Mouse (Mus musculus) Patski (cell line): ENCODE measurements around the gene Zfp553. TPM values are rescaled to one million over a fixed set of nuclear protein-coding genes. Genes with fewer than 3 reads are reported as not detected.

Experiments
- ATAC-seq: fragments of 100-300 bp; one replicate; pipeline ENCODE4 v1.8.0; 2021
- CTCF ChIA-PET: fragments of 350-600 bp; sonication (Branson Sonifier 250); formaldehyde crosslinking; loops from one replicate; lab custom pipeline; 2022; ENCODE audit warnings: inconsistent platforms; lab: Charles Lee
- POLR2A ChIA-PET: fragments of 350-600 bp; sonication (Branson Sonifier 250); formaldehyde crosslinking; loops from one replicate; lab custom pipeline; 2022; ENCODE audit warnings: antibody characterized with exemption, inconsistent platforms; lab: Charles Lee
- DNase-seq: peaks from one replicate; pipeline ENCODE4 v3.0.0-alpha.2; 2011; ENCODE audit warnings: low read depth, low spot score
- H3K27me3 ChIP-seq: fragments of 371-371 bp; one replicate; pipeline ENCODE4 v1.5.1; 2021
- CTCF ChIP-seq: fragments of 100-300 bp; IDR thresholded peaks from one replicate; pipeline ENCODE4 v1.5.1; 2021
- in situ Hi-C: fragments of 300-500 bp; cut with MboI; formaldehyde crosslinking; loops from 3 replicates; pipeline ENCODE4 v1.11.1; 2018; ENCODE audit warnings: low pct_unique_long_range_greater_than_20kb, mixed read lengths
- polyA plus RNA-seq: library from polyadenylated mRNA; unstranded; gene quantifications from one replicate; pipeline ENCODE4 v1.2.3, GENCODE M21; 2021

Gene Zfp553
- polyA plus RNA-seq, 1 experiment from 2014 or later, result 17.7 TPM

- ChIA-PET POLR2A (interaction anchor here (0.7 to 1.0 kb wide), 2 partner anchors 8 to 380 kb away, joined by 3 read pairs; no protein-coding TSS in a partner anchor), CTCF (no interaction called here)
- DNase-seq (no peak), ATAC-seq (no peak)
- no peak for TF ChIP-seq CTCF
- H3K27me3 ChIP-seq, result no peaks in the 10 kb centered on the region
- in situ Hi-C loops, result no loop called here
Measured at GRCm38 (mm10) chr7:127253341-127253740, 20.5 kb downstream of the Zfp553 start.

DNA sequence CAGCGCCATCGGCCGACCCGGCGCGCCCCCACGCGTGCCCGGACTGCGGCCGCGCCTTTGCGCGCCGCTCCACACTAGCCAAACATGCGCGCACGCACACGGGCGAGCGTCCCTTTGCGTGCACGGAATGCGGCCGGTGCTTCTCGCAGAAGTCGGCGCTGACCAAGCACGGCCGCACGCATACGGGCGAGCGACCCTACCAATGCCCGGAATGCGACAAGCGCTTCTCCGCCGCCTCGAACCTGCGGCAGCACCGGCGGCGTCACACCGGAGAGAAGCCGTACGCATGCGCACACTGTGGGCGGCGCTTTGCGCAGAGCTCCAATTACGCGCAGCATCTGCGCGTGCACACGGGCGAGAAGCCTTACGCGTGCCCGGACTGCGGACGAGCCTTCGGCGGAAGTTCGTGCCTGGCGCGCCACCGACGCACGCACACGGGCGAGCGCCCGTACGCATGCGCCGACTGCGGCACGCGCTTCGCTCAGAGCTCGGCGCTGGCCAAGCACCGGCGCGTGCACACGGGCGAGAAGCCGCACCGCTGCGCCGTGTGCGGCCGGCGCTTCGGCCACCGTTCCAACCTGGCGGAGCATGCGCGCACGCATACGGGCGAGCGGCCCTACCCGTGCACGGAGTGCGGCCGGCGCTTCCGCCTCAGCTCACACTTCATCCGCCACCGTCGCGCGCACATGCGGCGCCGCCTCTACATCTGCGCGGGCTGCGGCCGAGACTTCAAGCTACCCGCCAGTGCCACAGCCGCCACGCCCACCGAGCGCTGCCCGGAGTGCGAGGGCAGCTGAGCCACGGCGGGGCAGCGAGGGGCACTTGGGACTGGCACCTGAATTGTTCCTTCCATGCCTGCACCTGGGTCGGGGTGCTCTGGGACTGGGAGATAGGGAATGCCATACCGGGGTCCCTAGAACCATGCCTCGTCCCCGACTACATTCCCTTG is 21.2 kb downstream of the Zfp553 start:
- no peak for TF ChIP-seq CTCF
- DNase-seq (peak; percentile 71), ATAC-seq (peak; percentile 84)
- in situ Hi-C loops, result no loop called here
- CTCF ChIA-PET, result no interaction called here
- POLR2A ChIA-PET, result interaction anchor here (0.7 to 1.0 kb wide), 3 partner anchors 9 to 381 kb away, joined by 3 to 4 read pairs (median 3); no protein-coding TSS in a partner anchor
- H3K27me3 ChIP-seq, result no peaks in the 10 kb centered on the region

- no peak for DNase-seq
- TF ChIP-seq CTCF, result no peak
- no peak for ATAC-seq
- in situ Hi-C loops, result no loop called here
- H3K27me3 ChIP-seq, result no peaks in the 10 kb centered on the region
- CTCF ChIA-PET, result no interaction called here
- POLR2A ChIA-PET, result interaction anchor here (1.0 kb wide), 1 partner anchor 15 kb away, joined by 4 read pairs; no protein-coding TSS in a partner anchor
Measured at GRCm38 (mm10) chr7:127255008-127255407, 22.1 kb downstream of the Zfp553 start.

DNA sequence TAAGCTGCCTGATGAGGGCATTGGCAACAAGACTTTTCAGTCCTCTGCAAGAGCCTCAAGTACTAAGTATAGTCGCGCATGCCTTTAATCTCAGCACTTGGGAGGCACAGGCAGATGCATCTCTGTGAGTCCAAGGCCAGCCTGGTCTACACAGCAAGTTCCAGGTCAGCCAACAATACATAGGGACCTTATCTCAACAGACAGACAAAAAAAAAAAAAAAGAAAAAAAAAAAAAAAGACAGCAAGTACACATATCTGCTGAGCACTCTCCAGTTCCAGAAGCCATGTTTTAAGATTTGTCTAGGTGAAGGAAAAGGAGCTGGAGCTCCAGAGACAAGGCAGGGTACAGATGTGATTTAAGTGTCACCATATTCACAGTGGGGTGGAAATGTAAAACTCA is 23.1 kb downstream of the Zfp553 start:
- POLR2A ChIA-PET, result interaction anchor here (0.6 to 1.4 kb wide), 2 partner anchors 37 to 215 kb away, joined by 3 to 4 read pairs; no protein-coding TSS in a partner anchor
- ATAC-seq (no peak), DNase-seq (no peak)
- no peak for TF ChIP-seq CTCF
- CTCF ChIA-PET, result no interaction called here
- H3K27me3 ChIP-seq, result no peaks in the 10 kb centered on the region
- in situ Hi-C loops, result no loop called here

DNA sequence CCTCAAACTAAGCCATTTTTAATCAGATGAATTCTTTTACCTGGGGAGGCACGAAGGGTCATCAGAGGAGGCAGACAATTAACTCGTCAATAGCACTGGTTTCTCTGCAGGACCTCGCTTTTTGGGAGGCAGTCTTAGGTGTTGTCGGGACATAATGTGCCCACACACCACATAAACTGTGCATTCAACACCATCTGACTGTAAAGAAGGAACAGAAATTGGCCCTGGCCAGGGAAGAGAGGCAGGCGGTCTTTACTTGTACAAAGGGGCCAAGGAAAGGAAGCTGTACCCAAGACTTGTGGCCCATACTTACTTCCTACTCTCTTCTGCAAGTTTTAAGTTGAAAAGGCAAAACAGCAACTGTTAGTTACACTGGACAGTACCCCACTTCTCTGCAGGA is 23.7 kb downstream of the Zfp553 start:
- DNase-seq (no peak), ATAC-seq (no peak)
- no peaks in the 10 kb centered on the region for H3K27me3 ChIP-seq
- ChIA-PET CTCF (no interaction called here), POLR2A (interaction anchor here (0.6 to 1.4 kb wide), 2 partner anchors 37 to 214 kb away, joined by 3 to 4 read pairs; no protein-coding TSS in a partner anchor)
- in situ Hi-C loops, result no loop called here
- TF ChIP-seq CTCF, result no peak

DNA sequence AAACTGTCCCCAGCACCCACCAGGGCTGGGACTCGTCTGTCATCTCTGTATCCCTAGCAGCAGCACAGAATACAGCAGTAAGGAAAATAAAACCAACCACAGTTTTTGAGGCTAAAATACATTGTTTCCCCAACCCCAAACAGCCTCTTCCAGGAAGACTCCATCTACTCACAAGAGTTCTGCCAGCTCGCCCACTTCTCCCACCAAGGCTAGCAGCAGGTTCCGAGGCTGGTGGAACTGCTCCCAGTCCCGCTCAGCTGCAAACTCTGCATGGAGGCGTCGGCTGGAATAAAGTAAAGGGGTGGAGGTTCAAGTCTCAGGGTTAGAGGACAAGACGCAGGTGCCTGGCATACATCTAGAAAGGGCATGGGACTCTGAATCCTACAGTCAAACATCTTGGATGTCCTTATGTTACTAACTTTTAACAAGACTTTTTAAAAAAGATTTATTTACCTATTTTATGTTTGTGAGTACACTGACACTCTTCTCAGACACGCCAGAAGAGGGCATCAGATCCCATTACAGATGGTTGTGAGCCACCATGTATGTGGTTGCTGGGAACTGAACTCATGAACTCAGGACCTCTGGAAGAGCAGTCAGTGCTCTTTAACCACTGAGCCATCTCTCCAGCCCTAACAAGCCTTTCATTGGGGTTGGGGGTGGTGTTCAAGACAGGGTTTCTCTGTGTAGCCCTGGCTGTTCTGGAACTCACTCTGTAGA is 26.5 kb downstream of the Zfp553 start:
- ChIA-PET POLR2A (no interaction called here), CTCF (no interaction called here)
- ATAC-seq (no peak), DNase-seq (no peak)
- no peaks in the 10 kb centered on the region for H3K27me3 ChIP-seq
- no peak for TF ChIP-seq CTCF
- in situ Hi-C loops, result no loop called here

DNA sequence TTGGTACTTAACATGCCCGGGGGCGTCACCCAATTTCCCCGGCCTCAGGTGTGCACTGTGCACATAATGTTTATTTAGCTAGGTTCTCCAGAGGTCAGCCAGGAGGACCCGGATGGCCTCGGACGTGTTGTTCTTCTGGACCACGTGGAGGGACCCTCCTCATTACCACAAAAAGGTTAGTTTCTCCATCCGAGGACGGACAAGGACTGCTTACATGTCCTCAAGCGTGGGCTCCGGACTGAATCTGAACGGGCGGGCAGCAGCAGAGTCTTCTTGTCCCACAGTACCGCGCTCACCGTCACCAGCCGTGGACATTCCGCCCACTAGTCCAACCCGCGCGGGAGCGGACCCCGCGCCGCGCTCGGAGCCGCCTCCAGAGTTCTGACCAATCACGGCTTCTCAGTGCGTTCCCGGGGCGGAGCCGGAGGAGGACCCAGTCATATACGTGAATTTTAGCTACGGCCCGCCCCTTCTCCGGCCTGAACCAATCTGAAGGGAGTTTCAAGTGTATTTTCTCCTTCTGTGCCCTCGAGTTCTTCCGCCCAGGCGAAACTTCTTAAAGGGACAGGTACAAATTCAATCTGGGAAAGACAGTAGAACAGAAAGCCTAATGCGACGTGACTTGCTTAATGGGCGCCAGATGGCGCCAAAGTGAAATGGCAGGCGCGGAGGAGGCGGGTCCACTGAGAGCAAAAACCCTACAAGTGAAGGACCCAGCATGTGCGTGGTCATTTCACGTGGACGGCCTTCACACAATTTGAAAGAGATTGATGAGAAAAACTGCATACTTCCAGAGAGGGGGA is 27.6 kb downstream of the Zfp553 start, which contains the start of gene Dctpp1:
Gene Dctpp1, minus strand, starts transcription at position 401 of the 803 bp plus-strand sequence.
- in situ Hi-C loops, result no loop called here
- TF ChIP-seq CTCF, result no peak
- peak; percentile 94 for ATAC-seq
- no peaks in the 10 kb centered on the region for H3K27me3 ChIP-seq
- DNase-seq, result peak; percentile 90
- POLR2A ChIA-PET, result no interaction called here
- CTCF ChIA-PET, result interaction anchor here (0.8 kb wide), 2 partner anchors 10 to 17 kb away, joined by 3 read pairs; no protein-coding TSS in a partner anchor

DNA sequence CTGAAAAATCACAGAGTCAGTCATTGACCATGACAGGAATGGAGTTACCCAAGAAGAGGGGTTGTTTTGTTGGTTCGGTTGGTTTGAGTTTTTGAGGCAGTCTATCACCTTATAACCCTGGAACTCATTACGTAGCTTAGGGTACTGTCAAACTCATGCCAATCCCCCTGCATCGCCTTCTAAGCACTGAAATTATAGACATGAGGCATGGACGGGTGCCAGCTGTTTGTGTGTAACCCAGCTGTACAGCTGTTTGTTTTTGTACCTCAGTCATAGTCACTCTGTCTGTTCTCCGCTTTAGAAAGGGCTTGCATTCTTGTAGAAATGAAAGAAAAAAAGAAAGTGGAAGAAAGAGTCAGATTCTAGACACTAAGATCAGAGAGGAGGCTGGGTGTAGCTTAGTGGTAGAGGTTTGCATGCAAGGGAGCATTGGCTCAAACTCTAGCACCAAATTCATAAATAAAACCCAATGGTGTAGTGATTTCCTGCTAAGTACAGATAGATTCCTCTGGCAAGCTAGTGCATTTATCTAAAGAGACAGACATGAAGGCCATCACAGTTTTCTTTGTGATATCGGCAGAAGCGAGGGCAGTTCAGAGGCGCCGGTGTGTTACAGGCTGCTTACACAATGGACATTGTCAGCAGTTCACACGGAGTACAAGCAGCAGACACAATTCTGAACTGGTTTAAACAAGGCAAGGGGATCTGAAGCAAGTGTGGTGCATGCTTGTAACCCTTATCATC is 29.5 kb downstream of the Zfp553 start:
- POLR2A ChIA-PET, result no interaction called here
- no peak for DNase-seq
- no peak for TF ChIP-seq CTCF
- H3K27me3 ChIP-seq, result no peaks in the 10 kb centered on the region
- in situ Hi-C loops, result no loop called here
- no peak for ATAC-seq
- CTCF ChIA-PET, result interaction anchor here (1.0 to 1.6 kb wide), 2 partner anchors 8 to 15 kb away, joined by 3 to 5 read pairs; no protein-coding TSS in a partner anchor

DNA sequence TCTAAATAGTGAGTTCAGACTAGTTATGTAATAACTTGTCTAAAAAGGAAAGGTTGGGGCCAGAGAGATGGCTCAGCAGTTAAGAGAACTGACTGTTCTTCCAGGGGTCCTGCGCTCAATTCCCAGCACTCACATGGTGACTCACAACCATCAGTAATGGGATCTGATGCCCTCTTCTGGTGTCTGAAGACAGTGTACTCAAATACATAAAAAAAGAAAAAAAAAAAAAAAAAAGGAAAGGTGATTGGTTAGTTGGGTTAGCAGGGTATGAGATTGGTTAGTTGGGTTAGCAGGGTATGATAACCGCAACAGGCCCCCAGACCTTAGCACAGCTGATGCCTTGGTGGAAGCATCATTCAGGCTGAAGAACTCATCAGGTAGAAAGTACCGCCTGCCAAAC is 30.7 kb downstream of the Zfp553 start:
- ChIA-PET POLR2A (no interaction called here), CTCF (no interaction called here)
- no peaks in the 10 kb centered on the region for H3K27me3 ChIP-seq
- no peak for TF ChIP-seq CTCF
- in situ Hi-C loops, result no loop called here
- ATAC-seq (no peak), DNase-seq (no peak)
